Mouse (Mus musculus) ES-E14 (cell line): ENCODE measurements around the gene Tjp2. TPM values are rescaled to one million over a fixed set of nuclear protein-coding genes. Genes with fewer than 3 reads are reported as not detected.

ENCODE experiments used
- DNase-seq: peaks from one replicate; pipeline ENCODE4 v3.0.0-alpha.2; 2013; ENCODE audit warnings: low read depth, low spot score
- H3K27ac ChIP-seq: 2 replicates; pipeline ENCODE4 v1.5.1; 2012; ENCODE audit warnings: low read depth, mild to moderate bottlenecking, low read length, moderate library complexity, mixed read lengths; ENCODE audit not compliant: poor library complexity, insufficient read depth, severe bottlenecking
- H3K36me3 ChIP-seq: 2 replicates; pipeline ENCODE4 v1.6.1; 2012; ENCODE audit warnings: mild to moderate bottlenecking, low read length, moderate library complexity, mixed read lengths; ENCODE audit not compliant: control insufficient read depth, poor library complexity, insufficient read depth, severe bottlenecking
- H3K4me1 ChIP-seq, 2 experiments: fragments of 150-350 bp in 1 of 2; sonication (generic) in 1 of 2; 2 replicates each; pipeline ENCODE4 v1.6.1; 2012; ENCODE audit warnings: low read length in 2 of 2, mild to moderate bottlenecking in 1 of 2, mixed read lengths in 1 of 2; ENCODE audit not compliant: control insufficient read depth in 2 of 2, insufficient read depth in 2 of 2, poor library complexity in 1 of 2
- H3K4me3 ChIP-seq, 2 experiments: fragments of 150-350 bp in 1 of 2; sonication (generic) in 1 of 2; 2 replicates each; pipeline ENCODE4 v1.5.1; 2012; ENCODE audit warnings: low read length in 2 of 2, low read depth in 1 of 2, mild to moderate bottlenecking in 1 of 2, mixed read lengths in 1 of 2; ENCODE audit not compliant: insufficient read depth in 1 of 2, poor library complexity in 1 of 2, severe bottlenecking in 1 of 2
- H3K9ac ChIP-seq: 2 replicates; pipeline ENCODE4 v1.6.1; 2012; ENCODE audit warnings: low read depth, mild to moderate bottlenecking, low read length, mixed read lengths; ENCODE audit not compliant: poor library complexity, insufficient read depth, severe bottlenecking
- H3K9me3 ChIP-seq: fragments of 150-350 bp; sonication (generic); 2 replicates; pipeline ENCODE4 v1.6.1; 2012; ENCODE audit warnings: low read depth, mild to moderate bottlenecking, low read length; ENCODE audit not compliant: control insufficient read depth, insufficient read depth
- CHD2 ChIP-seq: IDR thresholded peaks from 2 replicates; pipeline ENCODE4 v1.6.1; 2014; ENCODE audit warnings: mild to moderate bottlenecking, low read depth, low read length, inconsistent platforms
- HCFC1 ChIP-seq: IDR thresholded peaks from 2 replicates; pipeline ENCODE4 v1.6.1; 2012; ENCODE audit warnings: low read length, inconsistent platforms, borderline replicate concordance; ENCODE audit not compliant: insufficient read depth
- MAFK ChIP-seq: IDR thresholded peaks from 2 replicates; pipeline ENCODE4 v1.6.1; 2014; ENCODE audit warnings: mild to moderate bottlenecking, low read depth, low read length, inconsistent platforms; ENCODE audit not compliant: insufficient read depth
- ZC3H11A ChIP-seq: IDR thresholded peaks from 2 replicates; pipeline ENCODE4 v1.6.1; 2012; ENCODE audit warnings: low read depth, mild to moderate bottlenecking, inconsistent platforms, low read length, borderline replicate concordance
- ZNF384 ChIP-seq: IDR thresholded peaks from 2 replicates; pipeline ENCODE4 v1.6.1; 2012; ENCODE audit warnings: low read depth, low read length, inconsistent platforms
- in situ Hi-C, 2 experiments: fragments of 600-800 bp; cut with MboI; formaldehyde crosslinking; loops; one replicate each; pipeline ENCODE4 v1.15.1; 2025; ENCODE audit warnings: low sequenced_read_pairs in 2 of 2, inconsistent platforms in 1 of 2; ENCODE audit not compliant: unreplicated experiment in 2 of 2
- total RNA-seq: library from RNA; depleted of rRNA; stranded (reverse); fragments of 300-350 nt; gene quantifications from 2 replicates; pipeline ENCODE4 v1.2.3, GENCODE M21; 2012

Gene Tjp2
- total RNA-seq, 1 experiment = 97.3 TPM

- Histone ChIP-seq H3K9ac (no peak overlapping the region), H3K4me3 (no peak overlapping the region), H3K9me3 (no peaks in the 10 kb centered on the region), H3K4me1 (peaks cover 3 to 24% of the 10 kb centered on the region in 2 experiments; a peak in 3 of 4 replicates), H3K27ac (no peak overlapping the region; the same call in 1 of the 2 replicates), H3K36me3 (peaks cover 3% of the 10 kb centered on the region; the same call in 1 of the 2 replicates)
- no peak for TF ChIP-seq CHD2
- in situ Hi-C loops = no loop called here
- no peak for DNase-seq
Observed at GRCm38 (mm10) chr19:24207967-24208366, 16.9 kb downstream of the Tjp2 start.

GRCm38 (mm10) chr19:24205001-24205400, 19.8 kb downstream of the Tjp2 start:
- H3K4me1 ChIP-seq = peaks cover 0 to 11% of the 10 kb centered on the region in 2 experiments; a peak in 2 of 4 replicates
- TF ChIP-seq HCFC1 (no peak), CHD2 (no peak), MAFK (no peak), ZNF384 (no peak), ZC3H11A (no peak)
- H3K9ac ChIP-seq = no peak overlapping the region
- DNase-seq = no peak
- H3K36me3 ChIP-seq = peaks cover 5% of the 10 kb centered on the region; the same call in 1 of the 2 replicates
- no peak overlapping the region for H3K27ac ChIP-seq
- H3K4me3 ChIP-seq = no peak overlapping the region
- no peaks in the 10 kb centered on the region for H3K9me3 ChIP-seq
- in situ Hi-C loops = no loop called here

DNA sequence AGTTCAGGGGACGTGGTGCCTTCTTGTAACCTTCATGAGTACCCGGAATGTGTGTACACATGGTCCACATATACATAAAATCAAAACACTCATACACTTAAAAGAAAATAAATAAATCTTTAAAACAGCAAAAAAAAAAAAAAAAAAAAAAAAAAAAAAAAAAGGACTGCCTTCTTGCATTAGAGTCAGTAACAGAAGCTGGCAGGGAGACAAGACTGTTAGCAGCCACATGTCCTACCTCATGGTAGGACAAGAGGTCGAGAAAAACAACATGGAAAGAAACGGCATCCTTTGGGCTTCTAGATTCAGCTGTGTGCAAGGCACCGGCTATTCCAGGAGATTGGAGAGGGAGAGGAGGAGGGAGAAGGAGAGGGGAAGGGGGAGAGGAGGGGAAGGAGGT, 23.0 kb downstream of the Tjp2 start:
- DNase-seq = no peak
- H3K4me3 ChIP-seq = no peak overlapping the region
- in situ Hi-C loops = no loop called here
- no peak overlapping the region for H3K9ac ChIP-seq
- H3K4me1 ChIP-seq = peaks cover 1 to 9% of the 10 kb centered on the region in 2 experiments; a peak in 2 of 4 replicates
- TF ChIP-seq ZNF384 (peak; percentile 80), CHD2 (no peak), MAFK (no peak), HCFC1 (no peak), ZC3H11A (no peak)
- no peaks in the 10 kb centered on the region for H3K9me3 ChIP-seq
- H3K27ac ChIP-seq = no peak overlapping the region
- H3K36me3 ChIP-seq = peaks cover 5% of the 10 kb centered on the region; the same call in 1 of the 2 replicates

DNA sequence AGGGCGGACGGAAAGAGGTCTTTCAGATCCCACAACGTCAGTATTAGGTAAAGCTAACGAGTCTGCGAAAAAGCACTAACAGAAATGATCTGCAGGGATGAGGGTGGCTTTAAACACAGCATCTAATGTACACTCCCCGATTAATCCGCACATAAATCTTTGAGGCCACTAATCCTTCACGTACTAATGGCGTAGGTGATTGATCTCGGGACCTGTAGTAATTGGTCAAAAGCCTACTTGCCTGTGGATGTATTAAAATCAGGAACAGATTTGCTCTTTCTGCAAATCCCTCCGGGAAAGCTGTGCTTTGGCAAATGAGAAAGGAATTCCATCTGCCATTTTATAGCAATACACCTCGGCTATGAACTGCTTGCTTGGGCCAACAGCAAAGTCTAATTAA, 24.3 kb downstream of the Tjp2 start:
- peaks cover 2 to 12% of the 10 kb centered on the region in 2 experiments; a peak in 2 of 4 replicates for H3K4me1 ChIP-seq
- H3K4me3 ChIP-seq = peak overlapping the region in 1 of 2 experiments; percentile 16; a peak in 2 of 4 replicates
- no peak overlapping the region for H3K27ac ChIP-seq
- in situ Hi-C loops = no loop called here
- peaks cover 5% of the 10 kb centered on the region; the same call in 1 of the 2 replicates for H3K36me3 ChIP-seq
- H3K9ac ChIP-seq = peak overlapping the region; percentile 19; the same call in 1 of the 2 replicates
- DNase-seq = no peak
- no peaks in the 10 kb centered on the region for H3K9me3 ChIP-seq
- no peak for TF ChIP-seq HCFC1
- TF ChIP-seq CHD2 = no peak
- no peak for TF ChIP-seq ZNF384
- no peak for TF ChIP-seq MAFK
- no peak for TF ChIP-seq ZC3H11A

GRCm38 (mm10) chr19:24198676-24199303, 26.0 kb downstream of the Tjp2 start:
- in situ Hi-C loops = no loop called here
- TF ChIP-seq ZC3H11A = no peak
- no peak for TF ChIP-seq CHD2
- TF ChIP-seq HCFC1 = no peak
- TF ChIP-seq MAFK = no peak
- no peak for TF ChIP-seq ZNF384
- H3K4me1 ChIP-seq = peaks cover 2 to 9% of the 10 kb centered on the region in 2 experiments; a peak in 2 of 4 replicates
- H3K27ac ChIP-seq = no peak overlapping the region
- H3K36me3 ChIP-seq = peaks cover 8% of the 10 kb centered on the region; the same call in 1 of the 2 replicates
- DNase-seq = no peak
- H3K4me3 ChIP-seq = no peak overlapping the region
- H3K9ac ChIP-seq = no peak overlapping the region
- no peaks in the 10 kb centered on the region; the same call in 1 of the 2 replicates for H3K9me3 ChIP-seq
